Mouse (Mus musculus): ENCODE measurements around the gene Strada. TPM values are rescaled to one million over a fixed set of nuclear protein-coding genes. Genes with fewer than 3 reads are reported as not detected.
"Not testable (repeated sequence)": the region's sequence is repeated elsewhere in the genome, so short reads cannot be mapped to it uniquely, and the experiment has no call there.

Gene Strada
- total RNA-seq (2017), result 20.0 to 33.6 TPM (median 21.1 TPM) in 3 replicates

DNA sequence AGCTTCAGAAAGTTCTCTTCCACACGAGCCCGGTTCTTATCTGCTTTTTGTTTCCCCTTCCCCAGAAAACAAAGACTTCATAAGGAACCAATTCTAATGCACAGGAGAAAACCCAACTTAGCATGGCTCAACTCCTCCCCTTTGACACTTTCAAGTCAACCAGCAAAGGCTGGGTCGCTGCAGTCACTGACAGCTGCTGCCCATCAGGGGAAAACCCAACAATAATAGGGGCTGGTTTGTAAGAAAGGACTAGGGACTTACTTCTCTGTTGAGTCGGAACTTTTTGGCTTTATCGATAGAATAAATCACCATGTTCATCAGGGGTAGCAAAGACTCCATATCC is at the start of gene Strada:
Gene Strada, minus strand, starts transcription at position 46 of the 343 bp plus-strand sequence.
- no peak for ATAC-seq (replicated peaks; ENCODE audit: insufficient number of reproducible peaks, low FRiP score, low TSS enrichment, poor library complexity, severe bottlenecking)

GRCm38 (mm10) chr11:106249326-106249725 is 47.4 kb upstream of the Strada start:
- ATAC-seq (replicated peaks; ENCODE audit: insufficient number of reproducible peaks, low FRiP score, low TSS enrichment, poor library complexity, severe bottlenecking), result no peak

DNA sequence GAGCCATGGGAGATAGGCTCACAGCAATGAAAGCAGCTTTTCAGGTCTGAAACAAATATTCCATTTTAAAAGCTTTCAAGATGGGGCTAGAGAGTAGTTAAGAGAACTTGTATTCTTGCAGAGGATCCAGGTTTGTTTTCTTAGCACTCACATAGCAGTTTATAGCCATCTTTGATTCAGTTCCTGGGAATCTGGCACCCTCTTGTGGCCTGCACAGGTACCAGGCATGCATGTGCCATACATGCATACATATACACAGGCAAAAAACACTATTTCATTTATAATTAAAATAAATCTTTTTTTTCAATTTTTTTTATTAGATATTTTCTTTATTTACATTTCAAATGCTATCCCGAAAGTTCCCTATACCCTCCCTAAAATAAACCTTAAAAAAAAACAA is 44.9 kb upstream of the Strada start:
- no peak for ATAC-seq (replicated peaks; ENCODE audit: insufficient number of reproducible peaks, low FRiP score, low TSS enrichment, poor library complexity, severe bottlenecking)

DNA sequence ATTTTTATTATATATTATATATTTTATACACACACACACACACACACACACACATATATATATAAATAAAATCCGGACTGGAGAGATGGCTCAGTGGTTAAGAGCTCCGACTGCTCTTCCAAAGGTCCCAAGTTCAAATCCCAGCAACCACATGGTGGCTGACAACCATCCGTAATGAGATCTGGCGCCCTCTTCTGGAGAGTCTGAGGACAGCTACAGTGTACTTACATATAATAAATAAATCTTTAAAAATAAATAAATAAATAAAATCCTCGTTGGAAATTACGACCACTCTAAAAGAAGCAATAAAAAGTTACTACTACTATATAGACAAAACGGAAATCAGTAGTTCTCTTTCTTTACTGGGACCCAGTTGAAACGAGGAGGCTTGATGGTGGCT is 32.0 kb upstream of the Strada start:
- not testable (repeated sequence) for ATAC-seq (replicated peaks; ENCODE audit: insufficient number of reproducible peaks, low FRiP score, low TSS enrichment, poor library complexity, severe bottlenecking)

- no peak for ATAC-seq (replicated peaks; ENCODE audit: insufficient number of reproducible peaks, low FRiP score, low TSS enrichment, poor library complexity, severe bottlenecking)
Measured at GRCm38 (mm10) chr11:106220603-106221002, 18.6 kb upstream of the Strada start.

GRCm38 (mm10) chr11:106216730-106217490 is 14.9 kb upstream of the Strada start, which contains the start of gene Ddx42:
Ddx42 (plus strand) TSS chr11:106216926.
- ATAC-seq (replicated peaks; ENCODE audit: insufficient number of reproducible peaks, low FRiP score, low TSS enrichment, poor library complexity, severe bottlenecking), result peak; percentile 82

DNA sequence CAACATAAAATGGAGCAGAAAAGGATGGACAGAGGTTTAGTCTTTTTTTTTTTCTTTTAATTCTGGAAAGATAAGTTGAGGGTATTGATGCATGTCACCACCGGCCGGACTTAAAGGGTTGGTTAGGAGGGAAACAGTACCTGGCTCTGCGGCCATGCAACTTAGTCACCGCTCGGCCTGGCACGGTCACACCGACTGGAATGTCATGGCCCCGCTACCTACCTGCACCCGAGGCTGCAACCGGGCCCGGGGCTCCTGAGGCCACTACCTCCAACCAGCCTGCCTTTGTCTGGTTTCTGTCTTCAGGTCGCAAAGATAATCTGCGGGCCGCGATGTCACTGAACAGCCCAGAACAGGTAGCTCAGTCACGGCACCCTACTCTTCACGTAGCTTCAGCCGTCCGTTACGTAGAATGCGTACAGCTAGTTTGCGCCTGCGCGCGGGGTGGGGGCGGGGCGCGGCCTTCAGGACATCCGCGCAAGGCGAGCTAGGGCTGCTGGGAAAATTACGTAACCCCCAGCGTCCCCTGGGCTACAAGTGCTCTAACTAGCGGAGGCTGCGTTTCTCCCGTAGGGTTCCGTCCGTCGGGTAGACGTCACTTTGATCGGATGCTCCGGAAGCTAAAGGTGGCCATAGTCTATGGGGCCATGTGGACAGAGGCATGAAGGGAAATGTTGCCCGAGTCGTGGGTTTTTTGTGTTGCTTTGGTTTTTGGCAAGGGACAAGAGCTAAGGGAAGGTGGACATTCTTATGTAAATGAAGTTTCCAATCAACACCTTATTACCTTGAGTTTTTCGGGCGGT is 14.2 kb upstream of the Strada start, which contains the start of gene Ccdc47:
Gene Ccdc47, minus strand, starts transcription at position 418 of the 803 bp plus-strand sequence.
- peak; percentile 93 for ATAC-seq (replicated peaks; ENCODE audit: insufficient number of reproducible peaks, low FRiP score, low TSS enrichment, poor library complexity, severe bottlenecking)

DNA sequence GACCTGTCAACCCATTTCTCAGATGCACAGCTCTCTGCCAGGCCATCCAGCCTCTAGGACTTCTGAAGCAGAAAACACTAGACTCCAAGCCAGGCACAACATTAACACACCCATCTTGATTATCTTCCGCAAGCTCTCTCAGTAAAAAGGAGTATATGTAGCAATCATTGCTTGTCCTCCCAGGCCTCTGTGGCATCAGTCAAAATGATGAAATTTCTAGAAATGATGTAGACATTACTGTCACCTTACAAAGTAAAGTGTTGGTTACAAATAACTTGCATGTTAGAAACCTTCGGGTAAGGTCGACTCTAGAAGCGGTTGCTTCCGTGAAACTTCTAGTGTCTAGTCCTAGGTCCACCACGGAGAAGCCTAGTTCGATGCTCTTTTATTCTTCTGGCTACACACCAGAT is 13.5 kb upstream of the Strada start:
- no peak for ATAC-seq (replicated peaks; ENCODE audit: insufficient number of reproducible peaks, low FRiP score, low TSS enrichment, poor library complexity, severe bottlenecking)

DNA sequence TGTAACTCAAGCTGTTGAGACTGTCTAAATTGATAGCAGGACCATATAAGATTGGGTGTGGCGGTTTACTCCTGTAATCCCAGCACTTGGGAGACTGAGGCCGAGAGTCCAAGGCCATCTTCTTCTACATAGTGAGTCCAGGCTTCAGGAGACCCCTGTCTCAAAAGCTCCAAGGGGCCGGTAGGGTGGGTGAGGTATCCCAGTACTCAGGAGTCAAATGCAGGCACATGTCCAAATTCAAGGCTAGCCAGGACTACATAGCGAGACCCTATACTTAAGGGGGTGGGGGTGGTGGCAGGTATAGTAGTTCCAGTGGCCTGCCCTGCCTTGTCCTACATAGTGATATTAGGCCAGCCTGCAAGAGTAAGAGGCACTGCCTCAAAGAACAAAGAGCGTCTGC is 12.9 kb upstream of the Strada start:
- no peak for ATAC-seq (replicated peaks; ENCODE audit: insufficient number of reproducible peaks, low FRiP score, low TSS enrichment, poor library complexity, severe bottlenecking)

GRCm38 (mm10) chr11:106212771-106213170 is 10.8 kb upstream of the Strada start:
- ATAC-seq (replicated peaks; ENCODE audit: insufficient number of reproducible peaks, low FRiP score, low TSS enrichment, poor library complexity, severe bottlenecking), result no peak

- ATAC-seq (replicated peaks; ENCODE audit: insufficient number of reproducible peaks, low FRiP score, low TSS enrichment, poor library complexity, severe bottlenecking), result no peak
Measured at GRCm38 (mm10) chr11:106201337-106202122, 438 bp downstream of the Strada start.

DNA sequence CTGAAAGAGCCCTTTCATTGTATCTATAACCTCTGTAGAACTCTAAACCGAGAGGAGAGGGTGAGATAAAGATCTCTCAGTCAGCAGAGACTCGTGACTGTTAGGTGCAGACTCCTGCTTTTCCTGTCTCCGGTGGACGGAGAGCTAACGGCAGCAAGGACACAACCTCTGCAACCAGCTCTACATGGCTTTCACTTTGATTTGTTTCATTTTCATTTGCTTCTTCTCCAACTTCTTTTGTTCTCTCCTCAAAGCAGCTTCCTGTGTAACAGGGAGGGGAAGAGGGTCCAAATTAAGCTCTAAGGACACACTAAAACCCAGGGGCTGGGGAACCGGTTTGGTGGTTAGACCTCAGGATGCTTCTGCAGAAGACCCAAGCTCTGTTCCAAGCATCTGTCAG is 1.2 kb downstream of the Strada start:
- ATAC-seq (replicated peaks; ENCODE audit: insufficient number of reproducible peaks, low FRiP score, low TSS enrichment, poor library complexity, severe bottlenecking), result no peak

DNA sequence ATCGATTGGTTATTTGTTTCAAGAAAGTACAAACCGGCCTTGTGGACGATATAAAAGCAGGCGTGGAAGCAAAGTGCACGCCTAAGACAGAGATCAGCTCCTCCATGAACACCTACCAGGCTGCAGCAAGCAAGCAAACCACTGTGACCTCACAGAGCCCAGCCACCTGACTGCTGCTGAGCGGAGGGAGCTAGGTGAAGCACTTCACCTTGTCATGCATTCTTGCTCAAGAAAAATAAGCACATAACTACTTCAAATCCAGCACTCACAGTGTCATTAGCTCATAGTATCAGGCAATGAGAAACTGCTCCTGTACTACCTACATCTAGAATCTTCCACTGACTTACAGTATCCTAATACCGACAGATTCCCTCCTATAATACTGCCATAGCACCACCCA is 2.0 kb downstream of the Strada start:
- not testable (repeated sequence) for ATAC-seq (replicated peaks; ENCODE audit: insufficient number of reproducible peaks, low FRiP score, low TSS enrichment, poor library complexity, severe bottlenecking)

DNA sequence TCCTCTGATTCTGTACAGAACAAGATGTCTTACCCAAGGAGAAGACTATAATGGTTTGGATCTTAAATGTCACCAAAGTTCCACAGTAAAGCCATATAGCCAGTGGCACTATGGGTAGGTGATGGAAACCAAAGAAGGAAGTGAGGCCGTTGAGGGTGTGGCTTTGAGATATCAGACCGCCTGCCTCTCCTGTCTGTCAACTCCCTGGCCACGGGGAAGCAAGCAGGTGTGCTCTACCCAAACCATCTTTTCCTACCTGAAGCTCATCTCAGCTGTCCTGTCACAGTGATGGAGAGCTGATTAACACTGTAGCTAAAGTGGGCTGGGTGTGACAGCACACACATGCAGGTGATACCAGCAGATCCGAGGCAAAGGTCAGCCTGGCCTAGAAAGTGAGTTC is 3.7 kb downstream of the Strada start:
- 0 out of 2 replicates have a peak, but pooled peaks have one; percentile 33 for ATAC-seq (replicated peaks; ENCODE audit: insufficient number of reproducible peaks, low FRiP score, low TSS enrichment, poor library complexity, severe bottlenecking)

DNA sequence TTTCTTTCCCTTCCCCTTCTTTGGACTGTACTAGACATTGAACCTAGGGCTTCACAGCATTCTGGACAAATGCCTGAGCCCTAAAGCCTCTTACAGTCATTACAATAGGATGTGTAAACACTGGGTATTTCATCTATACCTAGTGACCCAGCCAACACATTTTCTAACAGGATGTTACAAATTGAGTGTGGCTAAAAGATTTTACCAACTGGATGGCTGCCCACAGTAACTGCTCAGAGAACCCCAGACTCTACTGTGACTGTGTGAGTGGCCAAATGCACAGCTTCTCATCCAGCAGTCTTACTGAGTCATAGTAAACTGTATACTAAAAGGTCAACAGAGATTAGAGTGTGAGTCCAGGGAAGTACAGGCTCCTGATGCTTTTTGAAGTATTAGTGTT is 6.6 kb downstream of the Strada start:
- no peak for ATAC-seq (replicated peaks; ENCODE audit: insufficient number of reproducible peaks, low FRiP score, low TSS enrichment, poor library complexity, severe bottlenecking)

DNA sequence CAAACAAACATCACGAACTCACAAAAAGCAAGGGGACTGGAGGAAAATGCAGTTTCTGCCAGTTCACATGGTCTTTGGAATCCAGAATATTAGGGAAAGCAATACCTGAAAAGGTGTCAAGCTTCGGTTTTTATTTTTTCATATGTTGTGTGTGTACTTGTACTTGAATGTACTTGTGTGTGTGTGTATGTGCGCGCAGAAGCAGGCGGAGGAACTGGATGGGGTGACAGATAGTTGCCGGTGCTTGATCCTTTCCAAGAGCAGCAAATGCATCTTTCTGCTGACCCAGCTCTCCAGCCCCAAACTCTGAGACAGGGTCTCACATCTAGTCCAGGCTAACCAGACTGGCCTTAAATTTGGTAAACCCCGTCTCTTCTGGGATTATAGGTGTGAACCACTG is 7.1 kb downstream of the Strada start:
- no peak for ATAC-seq (replicated peaks; ENCODE audit: insufficient number of reproducible peaks, low FRiP score, low TSS enrichment, poor library complexity, severe bottlenecking)

GRCm38 (mm10) chr11:106194155-106194541 is 7.8 kb downstream of the Strada start:
- ATAC-seq (replicated peaks; ENCODE audit: insufficient number of reproducible peaks, low FRiP score, low TSS enrichment, poor library complexity, severe bottlenecking), result no peak

- peak; percentile 94 for ATAC-seq (replicated peaks; ENCODE audit: insufficient number of reproducible peaks, low FRiP score, low TSS enrichment, poor library complexity, severe bottlenecking)
Measured at GRCm38 (mm10) chr11:106193371-106194154, 8.4 kb downstream of the Strada start.

All from monocyte, adult 5-6 weeks (primary cell).